Mouse (Mus musculus): Measurements from ENCODE around the gene Gm45521.

DNA sequence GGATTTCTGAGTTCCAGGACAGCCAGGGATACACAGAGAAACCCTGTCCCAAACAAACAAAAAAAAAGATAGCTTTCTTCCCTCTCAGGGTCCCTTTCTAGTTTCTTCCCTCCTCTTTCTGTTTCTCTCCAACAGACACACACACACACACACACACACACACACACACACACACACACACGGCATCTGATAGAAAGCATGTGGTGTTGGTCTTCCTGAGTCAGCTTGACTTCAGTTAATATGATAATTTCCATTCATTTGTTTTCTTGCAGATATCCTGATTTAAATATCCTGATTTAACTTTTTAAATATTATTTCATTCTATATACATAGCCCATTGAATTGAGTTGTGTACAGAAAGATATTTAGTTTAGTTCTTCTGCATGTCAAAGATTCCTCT lies 28.7 kb upstream of the Gm45521 start:
- no peak for TF ChIP-seq MAFK (IDR thresholded peaks at IDR 0.05; ENCODE audit: insufficient read depth, low read depth, low read length)
- no peak for TF ChIP-seq ZNF384 (IDR thresholded peaks at IDR 0.05; ENCODE audit: low read depth, low read length)
- TF ChIP-seq HCFC1 (IDR thresholded peaks at IDR 0.05; ENCODE audit: borderline replicate concordance, insufficient read depth, low read length) = no peak
- no peak for TF ChIP-seq ZC3H11A (IDR thresholded peaks at IDR 0.05; ENCODE audit: borderline replicate concordance, low read depth, low read length)

All from ES-E14 (cell line).